Mouse (Mus musculus): ENCODE measurements around the gene Hus1b. TPM values are rescaled to one million over a fixed set of nuclear protein-coding genes. Genes with fewer than 3 reads are reported as not detected.

Hus1b gene
- total RNA-seq, 2 experiments from 2014 or later: 0.47 to 0.59 TPM

Other genes with a start within 250 kb of the Hus1b start
- gene Irf4, start 198.5 kb downstream of the Hus1b start, total RNA-seq (2021): under 1 TPM; 0.13 to 0.93 TPM
- gene Exoc2, start 26.3 kb upstream of the Hus1b start, total RNA-seq (2021): 10 to 100 TPM; 41.6 to 41.8 TPM
- gene Gm5447, start 26.4 kb upstream of the Hus1b start, total RNA-seq (2021): under 1 TPM in 1 of 2 experiments, not detected in 1; 0.20 TPM